Mouse (Mus musculus) activated CD4-positive, CD25-positive, alpha-beta regulatory T cell, adult 4 months (primary cell): ENCODE data around the gene Fsd1. TPM values are rescaled to one million over a fixed set of nuclear protein-coding genes. Genes with fewer than 3 reads are reported as not detected.
A peak's percentile ranks its signal among the peaks of the same experiment; 100 is the strongest.

Experiments
- ATAC-seq: one replicate; pipeline ENCODE4 v1.8.0; 2017
- polyA plus RNA-seq, 2 experiments: library from polyadenylated mRNA; unstranded; fragments of 100-300 nt; shearing (Covaris generic); gene quantifications; one replicate each; pipeline ENCODE4 v1.2.1; 2017

Gene Fsd1
- polyA plus RNA-seq, 2 experiments from 2014 or later = not detected

GRCm38 (mm10) chr17:55963171-55963570 lies 23.1 kb upstream of the Fsd1 start:
- ATAC-seq = no peak

DNA sequence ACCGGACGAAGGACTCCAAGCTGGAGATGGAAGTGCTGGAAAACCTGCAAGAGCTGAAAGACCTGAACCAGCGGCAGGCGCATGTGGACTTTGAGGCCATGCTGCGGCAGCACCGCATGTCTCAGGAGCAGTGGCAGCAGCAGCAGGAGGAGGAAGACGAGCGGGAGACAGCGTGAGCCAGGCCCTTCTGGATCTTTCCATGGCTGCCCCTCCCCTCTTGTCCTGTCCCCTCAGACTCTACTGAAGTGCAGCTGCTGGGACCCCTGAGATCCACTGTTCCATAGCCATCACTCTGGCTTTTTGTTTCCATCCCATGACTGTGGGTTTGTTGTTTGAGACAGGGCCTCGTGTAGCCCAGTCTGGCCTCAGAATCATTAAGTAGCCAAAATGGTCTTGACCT lies 21.8 kb upstream of the Fsd1 start:
- no peak for ATAC-seq

DNA sequence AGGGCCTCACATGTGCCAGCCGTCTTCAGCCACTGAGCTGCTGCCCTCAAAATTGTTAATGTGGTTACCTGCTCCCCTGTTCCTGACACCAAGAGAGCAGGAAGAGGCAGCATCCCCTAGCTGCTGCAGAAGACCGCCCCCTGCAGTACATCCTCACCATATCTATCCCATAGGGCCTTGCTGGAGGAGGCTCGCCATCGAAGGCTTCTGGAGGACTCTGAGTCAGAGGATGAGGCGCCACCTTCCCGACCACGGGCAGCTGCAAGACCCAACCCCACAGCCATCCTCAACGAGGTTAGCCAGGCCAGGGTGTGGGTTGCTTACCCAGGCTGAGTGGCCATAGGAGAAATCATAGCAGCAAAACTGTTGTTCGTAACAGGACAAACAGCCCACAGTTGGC lies 21.3 kb upstream of the Fsd1 start:
- ATAC-seq = no peak

- no peak for ATAC-seq
These were observed 19.1 kb upstream of the Fsd1 start for GRCm38 (mm10) chr17:55967186-55967585.

GRCm38 (mm10) chr17:55968210-55968609 lies 18.1 kb upstream of the Fsd1 start:
- ATAC-seq = no peak

DNA sequence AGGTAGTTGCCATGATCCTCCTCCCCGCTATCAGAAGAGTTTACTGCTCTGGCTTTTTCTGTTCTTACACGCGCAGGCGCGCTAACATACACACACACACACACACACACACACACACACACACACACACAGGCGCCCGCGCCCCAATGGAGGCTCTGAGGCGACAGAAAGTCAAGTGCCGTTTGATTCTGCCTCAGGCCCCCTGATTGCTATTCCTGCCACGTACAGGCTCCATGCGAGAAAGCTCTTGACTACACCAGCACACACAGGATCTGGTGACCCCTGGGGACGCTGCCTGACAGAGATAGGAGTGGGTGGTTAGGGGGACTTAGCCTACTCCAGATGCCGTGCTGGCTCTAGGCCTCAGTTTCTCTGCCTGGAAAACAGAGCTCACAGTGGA lies 16.7 kb upstream of the Fsd1 start:
- ATAC-seq = no peak

DNA sequence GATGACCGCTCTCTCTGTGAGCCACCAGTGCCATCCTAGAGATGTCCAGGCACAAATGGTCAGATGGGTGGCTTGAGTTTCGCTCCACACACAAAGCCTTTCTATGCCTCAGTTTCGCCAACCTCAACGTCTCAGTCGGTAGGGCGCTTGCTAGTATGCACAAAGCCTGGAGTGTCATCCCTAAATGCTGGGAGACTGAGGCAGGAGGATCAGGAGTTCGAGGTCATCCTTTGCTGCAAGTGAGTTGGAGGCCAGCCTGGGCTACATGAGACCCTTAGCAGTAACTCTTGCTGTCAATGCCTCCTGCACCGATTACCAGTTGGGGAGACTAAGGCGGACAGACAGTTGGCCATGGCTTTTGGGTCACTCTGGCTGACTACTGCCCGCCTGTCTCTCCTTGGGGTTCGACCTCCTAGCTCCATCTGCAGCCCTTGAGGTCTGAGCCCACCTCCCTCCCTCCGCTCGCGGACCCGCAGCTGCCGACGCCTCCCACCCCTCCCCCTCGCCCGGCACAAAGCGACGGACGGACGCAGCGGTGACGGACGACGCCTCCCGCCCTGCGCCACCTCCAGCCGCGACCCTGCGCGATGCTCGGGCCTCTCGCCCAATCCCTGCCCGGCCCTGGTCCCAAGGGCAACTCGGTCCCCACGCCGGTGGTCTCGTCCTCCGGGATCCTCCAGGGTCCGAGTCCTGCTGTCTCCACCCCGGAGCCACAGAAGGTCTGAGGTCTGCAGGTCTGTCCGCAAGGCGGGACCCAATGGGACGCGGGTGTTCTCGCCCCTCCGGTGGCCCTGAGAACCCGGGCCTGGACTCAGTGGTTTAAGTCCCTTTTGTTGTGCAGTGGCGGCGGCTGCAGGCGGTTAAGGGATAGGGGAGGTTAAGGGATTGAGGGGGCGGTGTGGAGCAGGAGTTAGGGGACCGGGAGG lies 16.1 kb upstream of the Fsd1 start, which contains the start of gene Shd:
Shd (plus strand) TSS at position 502 of the 926 bp plus-strand sequence.
- no peak for ATAC-seq

DNA sequence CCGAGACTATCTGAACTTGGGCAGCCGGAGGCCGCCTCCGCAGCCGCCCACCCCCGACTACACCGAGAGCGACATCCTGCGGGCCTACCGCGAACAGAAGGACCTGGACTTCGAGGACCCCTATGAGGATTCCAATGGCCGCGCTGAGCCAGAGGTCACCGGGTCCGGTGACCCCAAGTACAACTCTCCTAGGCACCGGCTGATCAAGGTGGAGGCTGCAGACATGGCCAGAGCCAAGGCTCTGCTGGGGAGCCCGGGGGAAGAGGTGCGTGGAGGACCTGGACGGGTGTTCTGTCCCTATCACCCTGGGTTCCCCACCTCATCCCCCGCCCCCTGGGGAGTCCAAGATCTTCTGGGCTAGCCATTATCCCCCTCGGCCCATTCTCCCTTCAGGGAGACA lies 14.9 kb upstream of the Fsd1 start:
- no peak for ATAC-seq

DNA sequence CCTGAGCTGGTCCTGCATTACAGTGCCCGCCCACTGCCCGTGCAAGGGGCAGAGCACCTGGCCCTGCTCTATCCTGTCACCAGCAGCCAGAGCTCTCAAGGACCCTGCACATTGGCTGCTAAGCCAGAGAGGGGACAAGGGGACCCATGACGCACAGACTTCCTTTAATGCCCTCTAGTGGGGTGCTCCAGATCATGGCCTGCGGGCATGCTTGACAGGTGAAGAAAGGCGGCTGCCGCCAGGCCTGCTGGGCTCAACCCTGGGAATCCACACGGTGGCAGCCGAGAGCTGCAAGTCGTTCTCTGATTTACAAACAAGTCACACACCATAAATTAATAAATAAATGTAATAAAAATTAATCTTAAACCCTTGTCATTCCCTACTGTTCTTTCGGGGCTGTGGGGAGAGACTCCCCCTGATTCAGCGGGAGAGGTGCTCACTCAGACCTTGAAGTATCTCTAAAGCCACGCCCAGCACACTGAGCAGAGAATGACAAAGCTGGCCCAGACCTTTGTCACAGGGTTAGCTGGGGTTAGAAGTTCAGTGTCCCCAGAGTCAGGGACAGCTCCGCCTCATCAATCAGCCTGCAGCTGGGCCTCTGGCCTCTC lies 9.9 kb upstream of the Fsd1 start:
- ATAC-seq = peak; percentile 78

DNA sequence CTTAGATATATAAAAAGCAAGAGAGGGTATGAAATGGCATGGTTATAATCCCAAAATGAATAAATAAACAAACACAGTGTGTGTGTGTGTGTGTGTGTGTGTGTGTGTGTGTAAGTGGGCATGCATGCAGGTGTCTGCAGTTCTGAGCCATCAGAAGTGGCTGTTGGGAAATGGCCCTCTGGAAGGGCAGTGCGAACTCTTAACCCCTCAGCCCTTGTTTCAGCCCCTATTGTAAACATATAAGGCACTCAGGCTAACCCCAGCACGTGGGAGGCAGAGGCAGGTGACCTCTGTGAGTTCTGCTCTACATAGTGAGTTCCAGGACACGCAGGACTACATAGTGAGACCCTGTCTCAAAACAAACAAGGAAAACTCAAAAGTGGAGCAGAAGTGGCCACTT lies 9.0 kb upstream of the Fsd1 start:
- no peak for ATAC-seq

DNA sequence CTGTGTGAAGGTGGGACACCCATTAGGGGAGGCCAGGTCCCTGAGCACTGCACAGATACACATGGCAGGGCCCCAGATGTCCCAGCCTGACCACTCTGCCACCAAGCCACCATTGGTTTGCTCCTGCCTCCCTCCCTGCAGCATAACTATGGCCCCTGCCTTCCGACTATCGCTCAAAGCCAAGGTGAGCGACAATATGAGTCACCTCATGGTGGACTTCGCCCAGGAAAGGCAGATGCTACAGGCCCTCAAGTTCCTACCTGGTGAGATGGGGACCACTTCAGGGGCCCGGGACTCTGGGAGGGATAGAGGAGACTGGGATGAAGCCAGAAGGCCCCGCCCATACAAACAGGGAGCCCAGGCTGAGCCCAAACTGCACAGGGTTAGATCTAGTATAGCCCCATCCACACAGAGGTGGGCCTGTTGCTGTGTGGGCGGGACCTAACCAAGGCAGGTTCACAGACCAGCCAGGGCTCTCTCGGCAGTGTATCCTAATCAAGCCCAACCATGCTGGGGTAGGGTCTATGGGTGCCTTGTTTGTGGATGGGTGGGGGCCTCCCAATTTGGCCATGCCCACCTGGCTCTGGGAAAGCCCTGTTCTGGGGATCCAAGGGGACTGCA lies 4.1 kb downstream of the Fsd1 start:
- ATAC-seq = no peak

DNA sequence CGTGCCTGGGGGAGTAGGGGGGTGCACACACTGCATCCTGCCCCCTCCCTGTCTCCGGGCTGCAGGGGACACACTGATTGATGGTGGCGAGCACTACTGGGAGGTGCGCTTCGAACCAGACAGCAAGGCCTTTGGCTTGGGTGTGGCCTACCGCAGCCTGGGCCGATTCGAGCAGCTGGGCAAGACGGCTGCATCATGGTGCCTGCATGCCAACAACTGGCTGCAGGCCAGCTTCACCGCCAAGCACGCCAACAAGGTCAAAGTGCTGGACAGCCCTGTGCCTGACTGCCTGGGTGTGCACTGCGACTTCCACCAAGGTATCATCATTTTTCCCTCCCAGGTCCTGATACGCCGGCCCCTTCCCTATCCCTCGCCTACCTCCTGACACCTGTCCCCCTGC lies 9.7 kb downstream of the Fsd1 start:
- no peak for ATAC-seq

- no peak for ATAC-seq
These were observed 13.6 kb downstream of the Fsd1 start for GRCm38 (mm10) chr17:55999794-56000499.

DNA sequence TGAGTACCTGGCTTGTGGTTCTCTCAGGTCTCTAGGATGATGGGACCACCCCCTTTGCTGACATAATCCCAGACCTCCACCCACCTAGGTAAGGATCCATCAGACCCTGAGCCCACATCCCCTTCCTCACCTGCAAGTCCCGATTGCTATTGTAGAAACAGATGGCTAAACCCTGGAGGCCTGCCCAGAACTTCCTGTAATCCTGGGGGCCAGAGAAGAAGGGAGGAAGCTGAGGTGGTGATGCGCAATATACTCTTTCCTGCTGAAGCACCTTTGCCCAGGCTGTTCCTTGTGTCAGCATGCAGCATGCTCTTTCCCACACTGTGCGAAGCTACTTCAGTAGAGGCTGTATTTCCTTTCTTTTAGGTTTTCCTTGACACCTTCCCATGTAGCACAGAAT lies 16.7 kb downstream of the Fsd1 start:
- ATAC-seq = no peak

DNA sequence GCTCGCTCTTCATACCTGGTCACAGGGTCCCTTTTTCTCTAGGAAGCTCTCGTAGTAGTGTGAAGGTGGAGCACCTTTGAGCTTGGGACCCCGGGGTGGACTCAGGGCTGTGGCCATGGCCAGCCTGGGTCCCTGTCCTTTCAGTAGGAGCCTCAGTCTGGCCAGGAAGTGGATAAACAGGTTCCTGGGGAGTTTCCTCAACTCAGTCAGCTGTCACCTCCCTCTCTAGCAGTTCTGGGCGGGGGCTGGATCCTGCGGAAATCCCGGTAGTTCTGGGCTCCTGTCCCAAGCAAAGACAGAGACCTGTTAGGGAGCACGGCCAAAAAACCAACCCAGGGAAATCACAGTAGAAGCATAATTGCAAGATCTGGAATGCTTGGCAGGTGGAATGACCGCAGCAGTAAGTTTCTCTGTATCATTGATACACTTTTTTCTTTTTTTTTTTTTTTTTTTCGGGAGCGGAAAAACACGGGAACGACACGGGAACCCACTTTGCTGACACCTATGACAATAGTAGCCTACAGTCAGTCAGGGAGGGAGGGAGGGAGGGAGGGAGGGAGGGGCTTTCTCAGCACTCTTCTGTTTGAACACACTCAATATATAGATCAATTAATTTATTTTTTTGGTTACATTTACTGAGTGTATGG lies 19.2 kb downstream of the Fsd1 start, which contains the start of the genes Stap2 and Mpnd:
Stap2 (minus strand) TSS at position 170 of the 647 bp plus-strand sequence.
Mpnd (plus strand) TSS at position 297 of the 647 bp plus-strand sequence.
- no peak for ATAC-seq

DNA sequence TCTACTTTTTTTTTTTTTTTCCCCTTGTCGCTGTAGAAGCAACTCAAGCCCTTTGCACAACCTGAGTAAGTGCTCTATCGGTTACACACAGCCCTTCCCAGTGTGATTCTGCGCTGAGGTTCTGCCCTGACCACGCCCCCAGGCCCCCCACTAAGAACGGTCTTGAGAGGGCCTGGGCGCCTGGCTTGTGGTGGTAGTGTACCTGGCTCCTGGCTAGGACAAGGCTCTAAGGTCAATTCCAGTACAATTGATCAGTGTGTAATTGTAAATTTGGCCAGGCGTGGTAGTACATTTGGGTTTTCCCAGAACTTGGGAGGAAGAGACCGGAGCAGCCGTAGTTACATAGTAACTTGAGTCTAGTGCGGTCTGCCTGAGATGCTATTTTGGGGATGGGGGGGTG lies 20.6 kb downstream of the Fsd1 start:
- no peak for ATAC-seq

DNA sequence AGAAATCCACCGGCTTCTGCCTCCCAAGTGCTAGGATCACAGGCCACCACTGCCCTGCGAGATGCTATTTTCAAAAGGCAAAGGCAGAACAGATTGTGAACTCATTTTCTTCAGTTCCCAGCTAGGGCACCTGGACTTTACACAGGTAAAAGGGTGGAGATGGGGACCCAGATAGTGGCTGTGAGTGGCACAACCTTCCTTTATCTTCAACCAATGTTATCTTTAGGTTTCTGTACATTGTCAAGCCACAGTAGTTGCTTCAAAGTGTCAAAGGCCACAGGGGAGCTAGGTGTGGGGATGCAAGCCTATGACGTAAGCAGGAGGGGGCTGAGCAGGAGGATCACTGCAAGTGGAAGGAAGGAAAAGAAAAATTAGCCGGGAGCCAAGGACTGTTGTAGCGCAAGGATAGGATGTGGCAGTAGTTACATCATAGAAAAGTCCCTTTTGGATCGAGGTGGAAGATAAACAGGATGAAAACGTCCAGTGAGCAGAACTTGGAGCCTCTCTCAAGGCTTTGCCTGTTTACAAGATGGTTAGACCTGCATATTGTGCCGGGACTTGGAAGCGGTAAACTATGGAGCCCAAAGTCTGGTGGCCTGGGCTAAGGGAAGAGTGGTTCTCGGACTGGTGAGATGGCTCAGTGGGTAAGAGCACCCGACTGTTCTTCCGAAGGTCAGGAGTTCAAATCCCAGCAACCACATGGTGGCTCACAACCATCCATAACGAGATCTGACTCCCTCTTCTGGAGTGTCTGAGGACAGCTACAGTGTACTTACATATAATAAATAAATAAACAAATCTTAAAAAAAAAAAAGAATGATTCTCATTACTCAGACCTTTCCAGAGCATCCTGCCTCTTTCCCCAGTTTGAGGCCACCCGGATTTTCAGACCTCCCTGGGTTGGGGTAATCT lies 21.4 kb downstream of the Fsd1 start:
- ATAC-seq = no peak

DNA sequence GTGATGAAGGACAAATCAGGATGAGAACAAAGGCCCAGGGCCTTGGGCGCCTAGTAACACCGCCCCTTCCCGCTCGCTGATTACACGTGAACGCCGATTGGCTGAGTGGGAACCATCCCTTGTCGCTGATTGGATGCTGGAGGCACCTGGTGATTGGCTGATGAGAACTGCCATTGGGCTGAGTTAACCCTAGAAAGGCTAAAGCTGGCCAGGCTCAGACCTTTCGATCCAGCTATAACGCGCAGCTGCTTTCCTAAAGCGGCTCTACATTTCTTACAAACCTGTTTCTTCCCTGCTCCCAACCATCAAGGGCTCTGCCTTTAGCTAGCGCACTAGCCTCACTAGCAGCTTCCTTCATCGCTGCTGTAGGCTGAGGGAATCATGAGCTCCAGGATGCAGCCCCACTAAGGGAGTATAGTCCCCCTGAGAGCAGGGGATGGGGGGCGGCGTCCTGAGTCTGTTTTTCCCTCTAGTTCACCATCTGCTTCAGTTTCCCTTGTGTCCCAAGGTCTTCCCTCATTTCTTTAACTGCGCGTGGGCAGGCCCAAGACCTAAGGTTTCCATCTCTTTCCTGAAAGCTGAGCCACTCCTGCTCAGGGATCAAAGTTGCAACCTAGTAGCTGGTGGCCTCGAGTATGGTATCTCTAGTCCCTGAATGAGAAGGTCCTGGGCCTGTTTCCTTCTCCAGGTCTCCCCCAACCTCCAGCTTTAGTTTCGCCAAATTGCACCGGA lies 22.2 kb downstream of the Fsd1 start:
- ATAC-seq = peak; percentile 86

DNA sequence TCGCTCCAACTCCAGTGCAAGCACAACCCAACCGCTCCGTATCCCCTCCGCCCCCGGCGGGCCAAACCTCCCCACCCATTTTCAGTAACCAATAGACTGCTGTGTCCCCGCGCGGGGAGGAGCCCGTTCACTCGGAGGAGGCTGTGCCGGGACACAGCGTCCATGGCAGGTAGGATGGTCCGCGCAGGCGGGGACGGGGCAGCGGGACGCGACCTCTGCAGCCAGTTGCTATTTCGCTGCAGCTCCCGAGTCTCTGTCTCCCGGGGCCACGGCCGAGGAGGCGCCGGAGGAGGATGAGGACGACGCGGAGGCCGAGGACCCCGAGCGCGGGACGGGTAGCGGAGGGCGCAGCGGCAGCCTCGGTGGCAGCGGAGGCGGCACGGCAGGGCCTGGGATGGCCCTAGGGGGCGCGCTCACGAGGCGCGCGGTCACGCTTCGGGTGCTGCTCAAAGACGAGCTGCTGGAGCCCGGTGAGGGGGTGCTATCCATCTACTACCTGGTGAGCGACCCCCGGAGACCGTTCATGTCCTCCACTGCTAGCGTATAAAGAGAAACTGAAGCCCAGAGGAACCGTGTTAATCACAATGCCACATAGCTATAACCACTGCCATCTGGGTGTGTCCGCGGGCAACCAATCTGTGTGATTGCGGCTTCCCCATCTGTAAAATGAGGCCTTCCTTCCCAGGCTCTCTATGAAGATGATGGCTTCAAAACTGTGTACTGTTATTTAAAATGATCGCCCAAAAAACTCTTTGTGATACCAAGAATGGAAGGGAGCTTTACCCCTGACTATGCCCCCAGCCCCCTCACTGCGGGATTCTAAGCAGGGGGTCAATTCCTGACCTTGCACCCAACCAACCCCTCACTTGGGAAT lies 23.0 kb downstream of the Fsd1 start:
- peak; percentile 85 for ATAC-seq

- ATAC-seq = no peak
These were observed 23.6 kb downstream of the Fsd1 start for GRCm38 (mm10) chr17:56009962-56010240.
